Mouse (Mus musculus): ENCODE results near the gene 4930438A08Rik.
"Not testable (repeated sequence)": the region's sequence is repeated elsewhere in the genome, so short reads cannot be mapped to it uniquely, and the experiment has no call there.

4930438A08Rik gene

DNA sequence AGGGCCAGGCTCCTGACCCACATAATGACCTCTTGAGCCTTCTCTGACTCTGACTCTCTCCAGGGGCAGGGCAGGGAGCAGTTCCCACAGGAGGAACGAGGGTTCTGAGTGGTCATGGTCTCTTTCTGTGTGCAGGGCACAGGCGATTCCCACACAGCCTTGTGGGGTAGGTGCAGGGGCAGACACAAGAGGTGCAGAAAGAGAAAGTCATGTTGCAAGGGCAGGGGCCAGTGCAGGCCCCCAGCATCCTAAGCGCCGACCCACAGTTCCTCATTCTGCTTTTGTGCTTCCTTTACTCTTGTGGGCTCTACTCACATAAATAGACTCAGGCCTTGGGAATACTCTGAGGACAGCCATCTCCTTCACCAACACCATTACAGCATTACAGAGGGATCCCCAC is 1.2 kb downstream of the 4930438A08Rik start:
- no peak for ATAC-seq (ENCODE audit: insufficient number of reproducible peaks, low FRiP score, low TSS enrichment)

DNA sequence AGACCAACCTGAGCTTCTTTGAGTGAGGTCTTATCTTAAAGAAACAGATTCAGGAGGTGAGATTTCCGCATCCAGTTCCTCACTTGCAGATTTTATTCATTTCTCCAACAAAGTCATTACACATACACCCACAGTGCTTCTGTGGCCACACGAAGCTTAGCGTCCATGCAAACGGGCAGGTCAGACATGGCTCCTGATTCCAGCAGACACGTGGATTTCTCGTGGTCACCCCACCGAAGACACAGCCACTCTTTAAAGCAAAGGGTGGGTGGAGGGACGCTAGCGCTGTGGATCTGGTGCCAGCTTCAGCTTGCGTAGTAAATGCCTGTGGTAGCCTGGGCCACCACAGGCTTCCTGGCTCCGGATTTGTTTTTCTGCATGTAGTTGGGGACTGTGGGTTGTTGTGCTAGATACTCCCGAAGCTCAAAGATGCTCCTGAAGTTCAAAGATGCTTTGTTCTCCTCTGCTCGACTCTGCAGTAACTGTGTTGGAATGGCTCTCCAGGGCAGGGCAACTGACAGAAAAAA is 7.4 kb downstream of the 4930438A08Rik start:
- ATAC-seq (ENCODE audit: insufficient number of reproducible peaks, low FRiP score, low TSS enrichment): no peak

GRCm38 (mm10) chr11:58282518-58282917 is 7.9 kb downstream of the 4930438A08Rik start:
- no peak for ATAC-seq (ENCODE audit: insufficient number of reproducible peaks, low FRiP score, low TSS enrichment)

- no peak for ATAC-seq (ENCODE audit: insufficient number of reproducible peaks, low FRiP score, low TSS enrichment)
Measured at GRCm38 (mm10) chr11:58289992-58290682, 15.5 kb downstream of the 4930438A08Rik start.

GRCm38 (mm10) chr11:58290812-58291211 is 16.2 kb downstream of the 4930438A08Rik start:
- ATAC-seq (ENCODE audit: insufficient number of reproducible peaks, low FRiP score, low TSS enrichment): no peak

DNA sequence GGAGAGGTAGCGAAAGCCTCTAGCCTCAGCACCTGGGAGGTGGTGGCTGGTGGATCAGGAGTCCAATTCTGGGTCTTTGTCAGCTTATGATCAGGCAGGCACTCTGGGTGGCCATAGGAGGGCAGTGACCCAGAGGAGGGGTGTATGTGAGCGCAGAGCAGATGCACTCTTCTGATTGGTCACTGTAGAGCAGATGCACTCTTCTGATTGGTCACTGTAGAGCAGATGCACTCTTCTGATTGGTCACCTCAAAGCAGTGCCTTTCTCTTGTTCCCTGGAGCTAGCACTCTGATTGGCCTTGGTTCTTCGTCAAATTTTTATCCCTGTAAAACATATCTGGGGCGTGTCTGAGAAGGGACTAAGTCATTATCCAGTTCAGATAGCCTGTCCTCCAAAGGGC is 18.2 kb downstream of the 4930438A08Rik start:
- ATAC-seq (ENCODE audit: insufficient number of reproducible peaks, low FRiP score, low TSS enrichment): no peak

DNA sequence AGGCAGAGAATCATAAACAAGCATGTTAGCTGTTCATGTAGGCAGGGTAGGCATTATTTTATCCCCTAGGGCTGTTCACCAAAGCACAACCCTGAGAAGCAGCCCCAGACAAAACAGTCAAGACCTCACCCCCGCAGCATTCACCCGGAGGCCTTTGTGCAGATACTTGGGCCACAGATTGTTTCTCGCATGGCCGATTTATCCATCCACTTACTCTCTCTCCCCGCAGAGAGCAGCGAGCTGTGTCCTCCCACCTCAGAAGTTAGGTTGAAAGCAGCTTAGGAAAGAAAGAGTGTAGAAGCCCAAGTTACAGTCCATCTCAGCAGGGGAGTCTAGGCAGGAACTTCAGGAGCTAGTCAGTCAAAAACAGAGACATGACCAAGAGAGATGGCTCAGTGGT is 22.8 kb downstream of the 4930438A08Rik start:
- ATAC-seq (ENCODE audit: insufficient number of reproducible peaks, low FRiP score, low TSS enrichment): no peak

GRCm38 (mm10) chr11:58301057-58301456 is 26.5 kb downstream of the 4930438A08Rik start:
- ATAC-seq (ENCODE audit: insufficient number of reproducible peaks, low FRiP score, low TSS enrichment): no peak

DNA sequence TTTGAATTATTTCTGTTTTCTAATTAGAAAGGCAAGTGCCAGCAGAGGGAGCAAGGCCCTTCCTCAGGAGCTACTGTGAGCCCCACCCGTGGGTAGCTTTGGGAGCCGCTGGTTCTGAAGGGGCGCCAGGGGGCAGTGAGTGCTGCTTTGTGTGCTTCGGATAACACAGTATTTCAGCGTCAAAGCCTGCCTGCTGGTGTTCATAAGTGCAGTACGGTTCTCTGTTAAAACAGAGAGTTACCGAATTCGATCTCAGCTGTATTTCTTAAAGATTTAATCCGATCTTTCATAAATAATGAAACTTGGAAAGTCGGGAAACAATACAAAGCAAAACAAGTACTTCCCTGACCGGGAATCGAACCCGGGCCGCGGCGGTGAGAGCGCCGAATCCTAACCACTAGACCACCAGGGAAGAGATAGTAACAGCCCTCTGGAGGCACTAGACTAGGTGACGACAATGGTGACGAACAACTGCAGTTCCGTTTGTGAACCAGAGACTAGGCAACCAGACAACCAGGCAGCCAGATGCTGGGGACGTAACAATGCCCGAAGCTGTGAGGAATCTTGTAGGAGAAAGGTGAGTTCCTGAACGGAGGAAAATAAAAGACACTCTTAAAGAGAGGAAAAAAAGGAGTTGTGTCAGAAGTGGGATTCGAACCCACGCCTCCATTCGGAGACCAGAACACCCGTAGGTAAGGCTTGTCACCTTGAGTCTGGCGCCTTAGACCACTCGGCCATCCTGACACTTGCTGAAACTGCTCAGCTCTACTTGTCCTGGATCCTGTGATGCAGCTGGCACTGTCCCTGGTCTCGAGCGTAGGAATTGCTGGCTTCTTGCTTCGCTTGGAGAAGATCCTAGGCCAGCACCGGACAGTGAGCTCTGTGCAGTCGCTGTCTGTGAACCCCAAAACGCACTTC is 27.5 kb downstream of the 4930438A08Rik start:
- peak; percentile 72 for ATAC-seq (ENCODE audit: insufficient number of reproducible peaks, low FRiP score, low TSS enrichment)

DNA sequence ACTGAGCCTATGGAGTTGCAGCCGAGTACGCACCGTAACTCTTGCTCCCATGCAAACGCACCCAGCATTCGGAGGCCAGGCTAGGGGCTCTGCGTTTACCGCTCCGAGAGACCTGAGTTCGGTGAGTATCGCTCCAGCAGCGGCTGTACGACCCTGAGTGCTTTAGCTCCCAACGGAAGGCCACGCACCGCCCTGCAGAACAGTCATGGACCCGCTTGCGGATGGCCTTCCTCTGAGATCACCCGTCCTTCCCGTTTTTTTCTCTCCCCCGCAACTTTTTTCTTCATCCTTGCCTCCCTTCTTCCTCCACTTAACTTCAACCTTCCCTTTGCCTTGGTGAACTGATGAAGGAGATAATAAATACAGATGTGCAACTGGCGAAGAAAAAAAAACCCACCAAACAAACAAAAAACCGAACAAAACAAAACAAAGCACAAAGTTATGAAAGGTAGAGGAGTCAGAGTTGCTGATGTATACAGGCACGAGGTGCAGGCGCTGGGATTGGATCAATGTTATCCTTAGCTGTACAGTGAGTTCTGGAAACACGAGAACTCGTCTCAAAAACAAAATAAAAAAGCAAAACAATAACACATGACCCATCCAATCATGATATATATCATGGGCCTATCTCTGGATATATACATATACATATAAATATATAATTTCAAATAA is 28.3 kb downstream of the 4930438A08Rik start:
- no peak; the same call in 1 of the 2 replicates for ATAC-seq (ENCODE audit: insufficient number of reproducible peaks, low FRiP score, low TSS enrichment)

DNA sequence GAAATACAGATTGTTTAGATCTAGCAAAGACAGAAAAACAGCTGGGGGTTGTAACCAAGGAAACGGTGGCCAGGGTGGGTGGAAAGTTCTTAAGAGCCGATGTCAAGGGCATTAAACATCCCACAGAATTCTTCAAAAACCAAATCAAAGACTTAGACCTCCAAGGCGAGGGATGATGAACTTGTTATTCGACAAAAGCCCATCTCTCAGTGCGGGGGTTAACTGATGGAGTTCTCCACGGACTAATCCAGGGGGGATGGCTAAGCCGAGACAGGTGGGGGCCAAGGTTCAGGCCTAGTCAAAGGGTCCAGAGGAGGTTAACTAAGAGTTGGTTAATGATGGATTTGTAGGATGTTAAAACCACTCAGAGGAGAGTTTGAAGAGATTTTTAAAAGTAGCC is 29.0 kb downstream of the 4930438A08Rik start:
- no peak for ATAC-seq (ENCODE audit: insufficient number of reproducible peaks, low FRiP score, low TSS enrichment)

GRCm38 (mm10) chr11:58305299-58305698 is 30.7 kb downstream of the 4930438A08Rik start:
- not testable (repeated sequence) for ATAC-seq (ENCODE audit: insufficient number of reproducible peaks, low FRiP score, low TSS enrichment)

DNA sequence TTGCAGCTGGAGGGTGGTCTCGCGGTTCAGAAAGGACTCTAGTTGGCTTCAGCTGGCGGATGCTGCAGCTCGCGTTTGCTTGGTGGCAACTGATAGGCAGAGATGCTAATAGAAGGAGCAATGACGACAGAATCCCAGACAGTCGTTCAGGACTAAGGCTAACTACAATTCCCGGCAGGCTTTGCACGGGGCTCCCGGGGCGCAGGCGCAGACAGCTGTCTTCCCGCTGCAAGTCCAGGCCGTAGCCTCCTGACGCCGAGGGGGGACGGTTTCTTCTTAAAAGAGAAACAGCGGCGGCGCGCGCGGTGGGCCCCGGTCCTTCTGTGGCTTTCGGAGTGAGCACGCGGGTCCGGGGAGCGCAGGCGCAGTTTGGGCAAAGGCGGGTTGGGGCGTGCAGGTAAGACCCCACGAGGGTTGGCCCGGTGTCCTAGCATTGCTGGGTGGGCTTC is 32.3 kb downstream of the 4930438A08Rik start, which contains the start of gene Zfp692:
TSS of gene Zfp692 (plus strand) at position 210 of the 449 bp plus-strand sequence.
- ATAC-seq (ENCODE audit: insufficient number of reproducible peaks, low FRiP score, low TSS enrichment): peak; percentile 83

DNA sequence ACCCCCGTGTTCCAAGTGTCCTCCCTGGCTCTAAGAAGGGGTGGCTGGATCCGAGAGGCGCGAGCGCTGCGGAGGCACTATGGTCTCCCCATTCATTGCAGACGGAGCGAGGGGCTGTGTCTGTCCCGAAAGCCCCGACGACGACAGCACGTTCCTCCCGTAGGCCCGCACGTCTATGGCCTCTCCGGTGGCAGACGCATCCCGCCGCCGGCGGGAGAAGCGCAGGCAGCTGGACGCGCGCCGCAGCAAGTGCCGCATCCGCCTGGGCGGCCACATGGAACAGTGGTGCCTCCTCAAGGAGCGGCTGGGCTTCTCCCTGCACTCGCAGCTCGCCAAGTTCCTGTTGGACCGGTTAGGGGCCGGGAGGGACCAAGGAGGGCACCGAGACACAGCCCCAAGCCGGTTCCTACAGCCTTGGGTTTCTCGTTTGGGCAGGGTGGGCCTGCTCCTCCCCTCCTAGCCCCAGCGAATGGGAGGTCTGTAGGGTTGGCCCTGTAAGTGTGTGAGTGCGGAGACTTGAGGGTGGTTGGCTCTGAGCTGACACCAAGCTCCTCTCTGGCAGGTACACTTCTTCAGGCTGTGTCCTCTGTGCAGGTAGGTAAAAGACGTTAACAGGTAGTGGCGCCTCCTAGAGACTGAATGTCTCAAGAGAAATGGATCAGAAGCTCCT is 32.9 kb downstream of the 4930438A08Rik start:
- ATAC-seq (ENCODE audit: insufficient number of reproducible peaks, low FRiP score, low TSS enrichment): peak; percentile 47

DNA sequence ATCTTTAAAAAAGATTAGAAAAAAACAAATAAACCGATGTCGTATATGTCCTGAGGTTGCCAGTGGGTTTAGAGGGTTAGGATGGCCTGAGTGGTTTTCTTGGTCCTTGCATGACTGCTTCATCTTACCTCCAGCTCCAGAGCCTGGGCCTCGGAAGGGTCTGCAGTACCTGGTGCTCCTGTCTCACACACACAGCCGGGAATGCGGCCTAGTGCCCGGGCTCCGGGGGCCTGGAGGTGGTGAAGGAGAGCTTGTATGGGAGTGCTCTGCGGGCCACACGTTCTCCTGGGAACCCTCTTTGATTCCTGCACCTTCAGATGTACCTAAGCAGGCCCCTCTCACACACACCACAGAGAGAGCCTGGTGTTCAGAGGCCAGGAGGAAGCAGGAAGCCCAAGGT is 34.1 kb downstream of the 4930438A08Rik start:
- ATAC-seq (ENCODE audit: insufficient number of reproducible peaks, low FRiP score, low TSS enrichment): no peak

- no peak for ATAC-seq (ENCODE audit: insufficient number of reproducible peaks, low FRiP score, low TSS enrichment)
Measured at GRCm38 (mm10) chr11:58314069-58314468, 39.5 kb downstream of the 4930438A08Rik start.

DNA sequence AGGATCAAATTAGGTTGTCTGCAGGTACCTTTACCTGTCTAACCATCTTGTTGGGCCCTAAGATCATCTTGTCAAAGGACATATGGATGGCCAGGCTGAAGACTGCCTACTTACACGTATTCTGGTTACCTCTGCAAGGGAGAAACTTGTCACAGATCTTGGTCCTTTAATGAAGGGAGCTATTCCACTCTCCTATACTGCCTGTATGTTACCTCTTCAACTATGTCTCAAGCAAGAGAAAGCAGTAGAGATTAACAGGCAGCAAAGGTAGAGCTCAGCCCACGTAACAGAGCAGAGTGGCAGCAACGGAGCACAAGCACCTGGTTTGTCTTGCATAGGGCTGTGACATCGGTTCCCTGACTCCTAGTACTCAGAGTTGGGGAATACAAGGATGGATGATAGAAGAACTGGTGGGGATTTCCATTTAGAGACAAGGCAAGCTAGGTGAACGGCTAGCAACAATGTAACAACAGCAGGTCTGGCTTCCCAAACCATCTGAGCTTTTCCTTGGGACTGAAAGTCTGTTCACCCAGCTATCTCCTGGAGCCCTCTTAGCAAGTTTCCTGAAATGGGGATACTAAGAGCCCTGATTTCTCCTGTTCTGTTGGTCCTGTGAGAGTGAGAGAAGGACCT is 41.1 kb downstream of the 4930438A08Rik start:
- no peak for ATAC-seq (ENCODE audit: insufficient number of reproducible peaks, low FRiP score, low TSS enrichment)

GRCm38 (mm10) chr11:58316344-58316743 is 41.7 kb downstream of the 4930438A08Rik start:
- ATAC-seq (ENCODE audit: insufficient number of reproducible peaks, low FRiP score, low TSS enrichment): no peak

GRCm38 (mm10) chr11:58316768-58317390 is 42.3 kb downstream of the 4930438A08Rik start:
- no peak for ATAC-seq (ENCODE audit: insufficient number of reproducible peaks, low FRiP score, low TSS enrichment)

All from cerebellum, adult (tissue).